Mouse (Mus musculus) adrenal gland, postnatal 10 days (tissue): ENCODE results near the gene Ophn1. TPM values are rescaled to one million over a fixed set of nuclear protein-coding genes. Genes with fewer than 3 reads are reported as not detected.

Experiments used
- DNase-seq: peaks from one replicate; pipeline ENCODE4 v3.0.0; 2021; ENCODE audit warnings: mixed read lengths
- long read RNA-seq, 2 experiments: library from polyadenylated mRNA; stranded (forward); transcript quantifications; one replicate each; pipeline ENCODE4 v2.0.0; 2021
- total RNA-seq, 2 experiments: library from RNA; stranded (reverse); gene quantifications; 2 replicates each; pipeline ENCODE4 v1.2.3; 2021

The Ophn1 gene
- total RNA-seq = 10 to 100 TPM; 23.4 to 25.6 TPM
- long read RNA-seq, experiment 1, full-length matches to known transcripts = 9 of 12 reads
- long read RNA-seq, experiment 1, partial matches to known transcripts = 2 of 12 reads
- long read RNA-seq, experiment 1, other reads (novel, unspliced or antisense) = 1 of 12 reads
- long read RNA-seq, experiment 2, full-length matches to known transcripts = 2 of 9 reads
- long read RNA-seq, experiment 2, partial matches to known transcripts = 1 of 9 reads
- long read RNA-seq, experiment 2, other reads (novel, unspliced or antisense) = 6 of 9 reads

GRCm38 (mm10) chrX:98890406-98891116, at the start of gene Ophn1:
Gene Ophn1 (minus strand): TSS chrX:98891025.
- DNase-seq = peak; percentile 79

GRCm38 (mm10) chrX:98937555-98938294, 46.9 kb upstream of the Ophn1 start:
- peak; percentile 93 for DNase-seq

- DNase-seq = peak; percentile 95
Measured at GRCm38 (mm10) chrX:98936707-98937554, 46.1 kb upstream of the Ophn1 start.

GRCm38 (mm10) chrX:98936101-98936500, 45.3 kb upstream of the Ophn1 start, which contains the start of gene Yipf6:
Gene Yipf6 (plus strand): TSS chrX:98936316.
- DNase-seq = peak; percentile 14

- DNase-seq = peak; percentile 33
Measured at GRCm38 (mm10) chrX:98919423-98919822, 28.6 kb upstream of the Ophn1 start.

GRCm38 (mm10) chrX:98908910-98909309, 18.1 kb upstream of the Ophn1 start:
- DNase-seq = no peak

GRCm38 (mm10) chrX:98904226-98904625, 13.4 kb upstream of the Ophn1 start:
- no peak for DNase-seq

- peak; percentile 70 for DNase-seq
Measured at GRCm38 (mm10) chrX:98898307-98898706, 7.5 kb upstream of the Ophn1 start.

- no peak for DNase-seq
Measured at GRCm38 (mm10) chrX:98890072-98890405, 786 bp downstream of the Ophn1 start.

- no peak for DNase-seq
Measured at GRCm38 (mm10) chrX:98881983-98882382, 8.8 kb downstream of the Ophn1 start.

- no peak for DNase-seq
Measured at GRCm38 (mm10) chrX:98881085-98881484, 9.7 kb downstream of the Ophn1 start.

- no peak for DNase-seq
Measured at GRCm38 (mm10) chrX:98880314-98880713, 10.5 kb downstream of the Ophn1 start.

GRCm38 (mm10) chrX:98875144-98875543, 15.7 kb downstream of the Ophn1 start:
- DNase-seq = no peak

GRCm38 (mm10) chrX:98874086-98874485, 16.7 kb downstream of the Ophn1 start:
- DNase-seq = no peak

GRCm38 (mm10) chrX:98872064-98872463, 18.8 kb downstream of the Ophn1 start:
- DNase-seq = no peak

GRCm38 (mm10) chrX:98870541-98870940, 20.3 kb downstream of the Ophn1 start:
- no peak for DNase-seq

- no peak for DNase-seq
Measured at GRCm38 (mm10) chrX:98869735-98870134, 21.1 kb downstream of the Ophn1 start.

- no peak for DNase-seq
Measured at GRCm38 (mm10) chrX:98869165-98869564, 21.7 kb downstream of the Ophn1 start.

GRCm38 (mm10) chrX:98860167-98860566, 30.7 kb downstream of the Ophn1 start:
- DNase-seq = no peak

GRCm38 (mm10) chrX:98856046-98856445, 34.8 kb downstream of the Ophn1 start:
- DNase-seq = peak; percentile 50

GRCm38 (mm10) chrX:98850869-98851268, 40.0 kb downstream of the Ophn1 start:
- no peak for DNase-seq

GRCm38 (mm10) chrX:98841606-98842005, 49.2 kb downstream of the Ophn1 start:
- no peak for DNase-seq
